Mouse (Mus musculus): ENCODE measurements around the gene Pck2.

- no peak for TF ChIP-seq USF1 (IDR thresholded peaks at IDR 0.05; ENCODE audit: low read depth)
- TF ChIP-seq CTCF (IDR thresholded peaks at IDR 0.05; ENCODE audit: control insufficient read depth, insufficient read depth, insufficient read length) = no peak
- TF ChIP-seq MYOG (IDR thresholded peaks at IDR 0.05; ENCODE audit: control insufficient read depth, extremely low read depth, insufficient read length) = no peak
Observed at GRCm38 (mm10) chr14:55542268-55542667, 2.2 kb downstream of the Pck2 start.

All from C2C12 (cell line).